Mouse (Mus musculus): ENCODE data around the gene Olfr750. TPM values are rescaled to one million over a fixed set of nuclear protein-coding genes. Genes with fewer than 3 reads are reported as not detected.

Olfr750 gene
- polyA plus RNA-seq, 1 experiment from 2014 or later: 0.10 TPM

GRCm38 (mm10) chr14:51083805-51084204 lies 9.6 kb upstream of the Olfr750 start:
- no peaks in the 10 kb centered on the region; the same call in 1 of the 2 replicates for H3K4me1 ChIP-seq (ENCODE audit: insufficient read depth, low read depth, low read length)
- no peaks in the 10 kb centered on the region for H3K27me3 ChIP-seq (replicated peaks; ENCODE audit: insufficient read depth, low read length)
- peak overlapping the region; percentile 69 for H3K4me2 ChIP-seq (replicated peaks; ENCODE audit: low read depth, low read length)
- H3K4me3 ChIP-seq (ENCODE audit: low read depth, low read length): no peak overlapping the region
- no peaks in the 10 kb centered on the region for H3K9me3 ChIP-seq (ENCODE audit: low read length)
- ATAC-seq (no peak), DNase-seq (ENCODE audit: low spot score) (no peak)
- no peak for TF ChIP-seq CTCF (IDR thresholded peaks at IDR 0.05)
- no peak for TF ChIP-seq EP300 (IDR thresholded peaks at IDR 0.05)
- H3K27ac ChIP-seq (ENCODE audit: low read length): no peak overlapping the region
- no peaks in the 10 kb centered on the region for H3K36me3 ChIP-seq (ENCODE audit: insufficient read depth, low read length)
- WGBS: 12% methylated on average over 7 of the region's 7 CpGs
- no peak overlapping the region for H3K9ac ChIP-seq (replicated peaks; ENCODE audit: low read depth)

- Histone ChIP-seq H3K27ac (ENCODE audit: low read length) (no peak overlapping the region), H3K36me3 (ENCODE audit: insufficient read depth, low read length) (no peaks in the 10 kb centered on the region), H3K4me3 (ENCODE audit: low read depth, low read length) (peak overlapping the region; percentile 46), H3K27me3 (replicated peaks; ENCODE audit: insufficient read depth, low read length) (no peaks in the 10 kb centered on the region), H3K9ac (replicated peaks; ENCODE audit: low read depth) (peak overlapping the region; percentile 23; the same call in 1 of the 2 replicates), H3K9me3 (ENCODE audit: low read length) (no peaks in the 10 kb centered on the region), H3K4me1 (ENCODE audit: insufficient read depth, low read depth, low read length) (no peaks in the 10 kb centered on the region; the same call in 1 of the 2 replicates), H3K4me2 (replicated peaks; ENCODE audit: low read depth, low read length) (peak overlapping the region; percentile 69)
- 3% methylated on average over 38 of the region's 40 CpGs for WGBS
- peak; percentile 65 for ATAC-seq
- DNase-seq (ENCODE audit: low spot score): peak; percentile 67
- TF ChIP-seq CTCF (IDR thresholded peaks at IDR 0.05) (no peak), EP300 (IDR thresholded peaks at IDR 0.05) (no peak)
Measured at GRCm38 (mm10) chr14:51082599-51083581, 8.7 kb upstream of the Olfr750 start.

GRCm38 (mm10) chr14:51081035-51081434 lies 6.8 kb upstream of the Olfr750 start:
- Histone ChIP-seq H3K27ac (ENCODE audit: low read length) (no peak overlapping the region), H3K4me3 (ENCODE audit: low read depth, low read length) (no peak overlapping the region), H3K4me2 (replicated peaks; ENCODE audit: low read depth, low read length) (no peak overlapping the region), H3K9ac (replicated peaks; ENCODE audit: low read depth) (no peak overlapping the region), H3K27me3 (replicated peaks; ENCODE audit: insufficient read depth, low read length) (no peaks in the 10 kb centered on the region), H3K4me1 (ENCODE audit: insufficient read depth, low read depth, low read length) (no peaks in the 10 kb centered on the region; the same call in 1 of the 2 replicates), H3K9me3 (ENCODE audit: low read length) (no peaks in the 10 kb centered on the region), H3K36me3 (ENCODE audit: insufficient read depth, low read length) (no peaks in the 10 kb centered on the region)
- WGBS: 86% methylated on average over 2 of the region's 2 CpGs
- TF ChIP-seq CTCF (IDR thresholded peaks at IDR 0.05) (no peak), EP300 (IDR thresholded peaks at IDR 0.05) (no peak)
- no peak for ATAC-seq
- no peak for DNase-seq (ENCODE audit: low spot score)

- Histone ChIP-seq H3K4me1 (ENCODE audit: insufficient read depth, low read depth, low read length) (no peaks in the 10 kb centered on the region; the same call in 1 of the 2 replicates), H3K27ac (ENCODE audit: low read length) (no peak overlapping the region), H3K9me3 (ENCODE audit: low read length) (no peaks in the 10 kb centered on the region), H3K27me3 (replicated peaks; ENCODE audit: insufficient read depth, low read length) (no peaks in the 10 kb centered on the region), H3K9ac (replicated peaks; ENCODE audit: low read depth) (no peak overlapping the region), H3K4me3 (ENCODE audit: low read depth, low read length) (no peak overlapping the region), H3K4me2 (replicated peaks; ENCODE audit: low read depth, low read length) (no peak overlapping the region), H3K36me3 (ENCODE audit: insufficient read depth, low read length) (no peaks in the 10 kb centered on the region)
- TF ChIP-seq EP300 (IDR thresholded peaks at IDR 0.05) (no peak), CTCF (IDR thresholded peaks at IDR 0.05) (no peak)
- no peak for ATAC-seq
- DNase-seq (ENCODE audit: low spot score): no peak
- 83% methylated on average over 1 of the region's 1 CpGs for WGBS
Measured at GRCm38 (mm10) chr14:51079180-51079579, 4.9 kb upstream of the Olfr750 start.

- Histone ChIP-seq H3K9me3 (ENCODE audit: low read length) (no peaks in the 10 kb centered on the region), H3K4me1 (ENCODE audit: insufficient read depth, low read depth, low read length) (no peaks in the 10 kb centered on the region), H3K9ac (replicated peaks; ENCODE audit: low read depth) (no peak overlapping the region), H3K27me3 (replicated peaks; ENCODE audit: insufficient read depth, low read length) (no peaks in the 10 kb centered on the region), H3K4me3 (ENCODE audit: low read depth, low read length) (no peak overlapping the region), H3K27ac (ENCODE audit: low read length) (no peak overlapping the region), H3K4me2 (replicated peaks; ENCODE audit: low read depth, low read length) (no peak overlapping the region), H3K36me3 (ENCODE audit: insufficient read depth, low read length) (no peaks in the 10 kb centered on the region)
- TF ChIP-seq EP300 (IDR thresholded peaks at IDR 0.05) (no peak), CTCF (IDR thresholded peaks at IDR 0.05) (peak; percentile 56)
- WGBS: 87% methylated on average over 2 of the region's 2 CpGs
- DNase-seq (ENCODE audit: low spot score) (peak; percentile 68), ATAC-seq (no peak)
Measured at GRCm38 (mm10) chr14:51069617-51070016, 4.6 kb downstream of the Olfr750 start.

- H3K9me3 ChIP-seq (ENCODE audit: low read length): no peaks in the 10 kb centered on the region
- no peak for ATAC-seq
- no peak for DNase-seq (ENCODE audit: low spot score)
- H3K36me3 ChIP-seq (ENCODE audit: insufficient read depth, low read length): no peaks in the 10 kb centered on the region
- H3K4me1 ChIP-seq (ENCODE audit: insufficient read depth, low read depth, low read length): no peaks in the 10 kb centered on the region
- no peak for TF ChIP-seq EP300 (IDR thresholded peaks at IDR 0.05)
- TF ChIP-seq CTCF (IDR thresholded peaks at IDR 0.05): no peak
- no peaks in the 10 kb centered on the region for H3K27me3 ChIP-seq (replicated peaks; ENCODE audit: insufficient read depth, low read length)
- WGBS: 56% methylated on average over 5 of the region's 5 CpGs
- H3K27ac ChIP-seq (ENCODE audit: low read length): no peak overlapping the region
- H3K4me2 ChIP-seq (replicated peaks; ENCODE audit: low read depth, low read length): no peak overlapping the region
- H3K4me3 ChIP-seq (ENCODE audit: low read depth, low read length): no peak overlapping the region
- no peak overlapping the region for H3K9ac ChIP-seq (replicated peaks; ENCODE audit: low read depth)
Measured at GRCm38 (mm10) chr14:51068956-51069355, 5.3 kb downstream of the Olfr750 start.

Measured in lung, postnatal 0 days (tissue).